Mouse (Mus musculus) Muller cell, postnatal 12 days (primary cell): ENCODE measurements around the gene Gxylt2.
A peak's percentile ranks its signal among the peaks of the same experiment; 100 is the strongest.

Experiments used
- DNase-seq: peaks from one replicate; pipeline ENCODE4 v3.0.0-alpha.2; 2015; ENCODE audit errors: inconsistent ontology term

Gene Gxylt2

GRCm38 (mm10) chr6:100799290-100799689 is 94.8 kb downstream of the Gxylt2 start:
- peak; percentile 56 for DNase-seq

GRCm38 (mm10) chr6:100799766-100800165 is 95.2 kb downstream of the Gxylt2 start:
- no peak for DNase-seq

GRCm38 (mm10) chr6:100800497-100800955 is 96.0 kb downstream of the Gxylt2 start:
- DNase-seq = peak; percentile 86

GRCm38 (mm10) chr6:100802381-100803083 is 98.0 kb downstream of the Gxylt2 start:
- DNase-seq = no peak

GRCm38 (mm10) chr6:100803250-100803649 is 98.7 kb downstream of the Gxylt2 start:
- DNase-seq = no peak

- no peak for DNase-seq
These were observed 102.7 kb downstream of the Gxylt2 start for GRCm38 (mm10) chr6:100807187-100807586.

GRCm38 (mm10) chr6:100807746-100808145 is 103.2 kb downstream of the Gxylt2 start:
- DNase-seq = no peak

- DNase-seq = no peak
These were observed 103.8 kb downstream of the Gxylt2 start for GRCm38 (mm10) chr6:100808221-100808778.

GRCm38 (mm10) chr6:100810117-100810516 is 105.6 kb downstream of the Gxylt2 start:
- DNase-seq = no peak

GRCm38 (mm10) chr6:100811731-100812130 is 107.2 kb downstream of the Gxylt2 start:
- no peak for DNase-seq

- DNase-seq = no peak
These were observed 116.8 kb downstream of the Gxylt2 start for GRCm38 (mm10) chr6:100821367-100821766.

- no peak for DNase-seq
These were observed 118.8 kb downstream of the Gxylt2 start for GRCm38 (mm10) chr6:100823356-100823755.

- DNase-seq = no peak
These were observed 119.9 kb downstream of the Gxylt2 start for GRCm38 (mm10) chr6:100824381-100824965.

GRCm38 (mm10) chr6:100826046-100826445 is 121.5 kb downstream of the Gxylt2 start:
- DNase-seq = no peak

- no peak for DNase-seq
These were observed 124.0 kb downstream of the Gxylt2 start for GRCm38 (mm10) chr6:100828565-100828964.

GRCm38 (mm10) chr6:100829770-100830169 is 125.2 kb downstream of the Gxylt2 start:
- DNase-seq = no peak

- no peak for DNase-seq
These were observed 126.7 kb downstream of the Gxylt2 start for GRCm38 (mm10) chr6:100831188-100831587.

- DNase-seq = no peak
These were observed 127.2 kb downstream of the Gxylt2 start for GRCm38 (mm10) chr6:100831751-100832150.

GRCm38 (mm10) chr6:100833355-100833754 is 128.8 kb downstream of the Gxylt2 start, which contains the start of gene Ppp4r2:
Gene Ppp4r2 (plus strand): TSS chr6:100833622.
- peak; percentile 92 for DNase-seq

- peak; percentile 70 for DNase-seq
These were observed 129.4 kb downstream of the Gxylt2 start for GRCm38 (mm10) chr6:100833811-100834481.

- DNase-seq = peak; percentile 9
These were observed 130.1 kb downstream of the Gxylt2 start for GRCm38 (mm10) chr6:100834489-100835160.

- no peak for DNase-seq
These were observed 140.5 kb downstream of the Gxylt2 start for GRCm38 (mm10) chr6:100845058-100845457.
